Mouse (Mus musculus): ENCODE measurements around the gene Nol10.

The Nol10 gene

DNA sequence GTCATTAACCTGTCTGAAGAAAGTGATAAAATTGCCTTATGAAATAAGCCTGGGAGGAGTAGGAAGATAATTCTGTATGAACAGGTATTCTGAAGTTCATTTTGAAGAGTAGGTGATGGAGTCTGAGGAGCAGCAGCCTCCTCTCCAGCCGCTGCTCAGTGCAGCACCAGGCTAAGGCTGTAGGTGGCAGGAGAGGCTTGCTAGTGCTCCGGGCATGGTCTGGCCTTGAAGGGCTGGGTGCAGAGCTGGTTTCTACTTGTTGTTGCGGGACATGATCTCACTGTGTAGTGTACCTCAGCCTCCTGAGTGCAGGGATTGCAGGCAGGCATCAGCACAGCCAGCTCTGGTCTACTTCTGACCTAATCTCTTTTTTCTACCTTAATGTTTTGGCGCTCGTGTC lies 18.7 kb downstream of the Nol10 start:
- DNase-seq: peak; percentile 58

DNA sequence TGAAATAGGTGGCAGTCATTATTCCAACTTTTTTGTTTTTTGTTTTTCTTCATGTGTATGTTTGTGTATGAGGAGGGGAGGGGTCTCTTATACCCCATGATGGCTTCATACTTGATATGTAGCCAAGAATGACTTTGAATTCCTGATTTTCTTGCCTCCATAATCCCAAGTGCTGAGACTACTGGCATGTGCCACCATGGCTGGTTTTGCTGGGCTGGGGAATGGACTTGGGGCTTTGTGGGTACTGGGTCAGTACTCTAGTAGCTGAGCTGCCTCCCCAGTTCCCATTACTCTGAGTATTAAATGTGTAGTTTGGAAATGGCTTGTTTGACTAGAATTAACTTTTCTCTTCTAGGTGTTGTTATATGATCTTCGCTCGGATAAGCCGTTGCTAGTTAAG lies 20.9 kb downstream of the Nol10 start:
- DNase-seq: no peak

DNA sequence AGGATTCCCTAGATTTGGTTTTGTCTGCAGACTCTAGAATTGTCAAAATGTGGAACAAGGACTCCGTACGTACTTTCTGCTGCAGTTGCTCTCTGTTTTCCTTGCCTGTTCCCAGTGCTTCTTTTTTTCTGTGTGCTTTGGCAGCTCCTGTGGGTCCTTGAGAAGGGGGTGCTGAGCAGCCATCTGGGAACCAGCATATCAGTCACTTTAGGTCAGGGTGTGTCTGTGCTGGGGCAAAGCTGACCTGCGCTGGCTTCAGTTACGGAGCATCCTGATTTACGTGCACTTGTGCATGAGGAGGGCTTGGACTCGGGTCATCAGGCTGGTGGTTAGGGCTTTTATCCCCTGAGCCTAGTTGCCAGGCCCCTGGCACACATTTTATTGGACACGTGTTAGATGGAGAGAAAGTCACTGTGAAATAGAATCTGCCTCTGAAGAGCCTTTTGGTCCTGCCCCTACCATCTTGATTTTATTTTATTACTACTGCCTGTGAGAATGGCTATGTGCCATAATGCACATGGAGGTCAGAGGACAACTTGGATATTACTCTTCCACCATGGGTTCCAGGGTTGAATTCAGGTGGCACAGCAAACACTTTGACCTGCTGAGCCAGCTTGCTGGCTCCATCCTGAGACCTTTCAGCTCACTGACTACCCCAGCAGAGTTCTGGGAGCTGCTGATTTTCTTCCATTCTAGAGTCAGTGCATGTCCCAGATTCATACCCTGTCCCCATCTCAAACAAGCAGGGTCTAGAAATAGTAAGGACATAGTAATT lies 21.5 kb downstream of the Nol10 start:
- no peak for DNase-seq

DNA sequence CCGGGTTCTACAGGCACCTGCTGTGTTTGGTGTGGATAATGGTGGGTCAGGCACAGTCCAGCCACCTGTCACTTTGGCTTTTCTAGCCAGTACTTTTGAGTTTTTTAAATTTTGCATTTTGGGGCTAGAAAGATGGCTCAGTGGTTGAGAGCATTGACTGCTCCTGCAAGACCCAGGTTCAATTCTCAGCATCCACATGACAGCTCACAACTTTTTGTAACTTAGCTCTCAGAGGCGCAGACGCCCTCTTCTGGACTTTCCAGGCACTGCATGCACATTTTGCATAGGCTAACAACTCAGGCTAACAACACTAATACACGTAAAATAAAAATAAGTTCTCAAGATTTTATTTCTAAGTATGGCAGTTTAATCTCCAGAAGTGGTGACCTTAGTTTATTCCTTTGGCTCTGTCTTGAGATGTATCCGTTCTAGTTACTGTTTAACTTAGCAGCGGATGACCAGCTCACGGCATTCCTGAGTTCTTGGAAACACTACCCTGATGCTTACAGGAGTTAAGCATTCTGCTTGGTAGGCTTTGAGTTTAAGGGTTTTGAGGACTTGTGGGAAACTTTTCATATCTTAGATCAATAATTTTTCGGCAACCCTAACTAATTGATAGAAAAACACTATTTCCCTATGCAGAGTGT lies 23.5 kb downstream of the Nol10 start:
- no peak for DNase-seq

DNA sequence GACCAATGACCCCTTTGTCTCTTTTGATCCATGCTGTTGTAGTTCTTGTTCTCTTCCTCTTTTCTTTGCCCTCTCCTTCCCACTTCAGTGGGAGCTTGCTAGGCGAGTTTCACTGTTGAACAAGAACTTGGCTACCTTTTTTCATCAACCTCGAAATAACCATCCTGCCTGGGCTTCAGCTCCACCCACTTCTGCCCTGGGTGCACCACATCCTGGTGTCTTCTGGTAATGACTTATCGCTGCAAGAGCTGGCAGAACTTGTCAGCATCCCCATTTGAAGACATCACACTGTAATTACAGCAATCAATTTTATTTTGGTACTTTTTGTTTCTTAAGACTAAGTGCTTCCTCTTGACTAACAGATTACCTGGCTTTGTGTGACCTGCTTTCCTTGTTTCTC lies 24.4 kb downstream of the Nol10 start:
- no peak for DNase-seq

DNA sequence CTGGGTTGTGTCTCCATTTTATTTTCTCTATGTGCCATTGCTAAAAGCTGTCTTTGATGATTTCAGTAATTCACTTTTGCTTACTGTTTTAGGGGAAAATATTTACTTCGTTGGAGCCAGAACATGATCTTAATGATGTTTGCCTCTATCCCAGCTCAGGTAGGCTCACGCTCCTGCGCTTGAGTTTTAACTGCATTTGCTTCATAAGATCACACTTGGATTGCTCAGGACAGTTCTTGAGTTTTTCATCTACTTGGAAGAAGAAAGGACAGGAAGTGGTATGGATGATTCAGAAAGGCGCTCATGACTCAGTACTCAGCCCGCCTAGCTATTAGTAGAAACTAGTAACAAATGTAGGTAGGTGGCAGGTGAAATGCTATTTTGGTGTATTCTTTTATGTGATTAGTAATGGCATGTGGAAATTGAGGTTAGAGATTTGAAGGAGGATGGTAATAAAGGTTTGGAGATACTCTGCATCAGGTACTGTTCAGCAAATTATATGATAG lies 25.3 kb downstream of the Nol10 start:
- no peak for DNase-seq

DNA sequence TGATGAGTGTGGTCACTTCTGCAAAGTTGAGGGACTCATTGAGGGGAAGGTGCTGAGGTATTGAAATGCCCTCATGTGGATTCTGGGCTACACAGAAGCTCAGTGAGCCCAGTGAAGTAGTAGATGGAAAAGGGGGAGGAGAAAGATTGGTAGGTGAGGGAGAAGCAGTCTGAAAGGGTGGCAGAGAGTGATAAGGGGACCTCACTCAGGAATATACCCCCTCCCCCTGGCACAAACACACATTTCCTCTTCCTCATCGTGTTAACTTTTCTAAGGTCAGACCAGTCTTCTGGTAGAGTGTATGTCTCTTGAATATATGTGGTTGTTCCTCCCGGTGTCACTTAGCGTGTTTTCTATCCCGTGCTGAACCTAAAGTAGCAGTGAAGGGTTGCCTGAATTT lies 27.0 kb downstream of the Nol10 start:
- no peak for DNase-seq

DNA sequence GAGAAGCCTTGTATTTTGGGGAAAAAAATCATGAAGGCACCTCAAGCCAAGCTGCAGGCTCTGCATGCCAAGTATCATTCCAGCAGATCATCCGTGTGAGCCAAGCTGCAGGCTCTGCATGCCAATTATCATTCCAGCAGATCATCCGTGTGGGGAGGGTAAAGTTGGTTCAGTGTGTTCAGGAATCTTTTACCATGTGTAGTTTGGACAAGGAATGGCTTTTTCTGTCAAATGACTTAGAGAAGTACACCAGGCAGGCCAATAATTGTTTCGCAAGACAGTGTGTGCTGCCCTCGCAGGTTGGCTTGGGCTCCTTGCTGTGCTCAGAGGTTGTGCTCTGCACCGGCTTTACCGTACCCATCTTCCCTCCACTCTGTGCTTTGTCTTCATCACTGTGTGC lies 28.3 kb downstream of the Nol10 start:
- no peak for DNase-seq

DNA sequence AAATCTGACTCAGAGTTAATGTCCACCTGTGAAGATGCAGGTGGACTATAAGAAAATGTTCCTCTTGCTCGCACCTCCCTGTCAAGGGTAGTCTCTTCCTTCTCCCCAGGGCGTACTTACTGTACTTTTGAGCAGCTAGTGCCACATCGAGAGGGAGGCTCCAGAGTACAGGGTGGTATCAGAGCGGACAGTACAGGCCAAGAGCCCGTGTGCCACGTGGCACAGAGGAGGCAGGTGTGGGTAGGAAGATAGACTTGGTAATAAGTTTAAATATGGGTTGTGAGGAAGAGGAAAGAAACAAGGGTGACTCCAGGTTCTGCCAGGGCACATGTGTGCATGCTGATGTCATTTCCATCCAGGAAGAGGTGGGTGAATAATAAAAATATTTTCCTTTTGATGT lies 32.7 kb downstream of the Nol10 start:
- DNase-seq: no peak

DNA sequence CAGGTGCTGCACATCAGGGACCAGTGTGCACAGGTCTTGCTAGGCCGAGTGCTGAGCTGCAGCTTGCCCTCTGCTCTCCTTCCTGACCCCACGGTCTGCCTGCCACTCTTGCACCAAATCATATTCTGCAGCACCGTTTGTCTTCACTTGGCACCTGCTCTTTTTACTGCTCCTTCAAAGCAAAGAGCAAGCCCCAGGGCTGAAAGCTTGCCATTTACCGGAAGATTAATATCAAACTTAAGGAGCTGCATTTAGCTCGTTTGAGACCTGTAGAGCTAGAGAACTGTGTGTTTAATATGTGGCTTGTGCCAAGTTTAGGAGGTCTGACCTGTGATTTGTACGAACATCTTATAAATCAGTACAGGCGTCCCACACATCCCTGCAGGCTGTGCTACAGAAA lies 34.5 kb downstream of the Nol10 start:
- DNase-seq: no peak

DNA sequence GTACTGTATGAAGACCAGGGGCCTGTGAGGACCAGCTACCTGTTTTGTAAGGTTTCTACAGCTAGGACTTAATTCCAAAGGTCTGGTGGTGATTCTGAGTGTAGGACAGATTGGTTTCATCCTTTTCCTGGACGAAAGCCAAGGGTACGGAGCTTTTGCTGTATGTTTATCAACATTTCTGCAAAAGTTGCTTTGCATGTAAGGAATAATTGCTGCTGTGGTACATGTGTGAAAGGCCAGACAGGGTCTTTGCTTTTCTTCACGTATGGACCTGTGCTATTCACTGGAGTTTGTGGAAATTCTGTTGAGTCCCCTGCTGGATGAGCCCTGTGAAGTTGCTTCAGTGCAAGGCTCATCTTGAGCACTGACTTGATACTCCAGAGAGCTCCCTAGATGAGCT lies 38.6 kb downstream of the Nol10 start:
- DNase-seq: no peak

DNA sequence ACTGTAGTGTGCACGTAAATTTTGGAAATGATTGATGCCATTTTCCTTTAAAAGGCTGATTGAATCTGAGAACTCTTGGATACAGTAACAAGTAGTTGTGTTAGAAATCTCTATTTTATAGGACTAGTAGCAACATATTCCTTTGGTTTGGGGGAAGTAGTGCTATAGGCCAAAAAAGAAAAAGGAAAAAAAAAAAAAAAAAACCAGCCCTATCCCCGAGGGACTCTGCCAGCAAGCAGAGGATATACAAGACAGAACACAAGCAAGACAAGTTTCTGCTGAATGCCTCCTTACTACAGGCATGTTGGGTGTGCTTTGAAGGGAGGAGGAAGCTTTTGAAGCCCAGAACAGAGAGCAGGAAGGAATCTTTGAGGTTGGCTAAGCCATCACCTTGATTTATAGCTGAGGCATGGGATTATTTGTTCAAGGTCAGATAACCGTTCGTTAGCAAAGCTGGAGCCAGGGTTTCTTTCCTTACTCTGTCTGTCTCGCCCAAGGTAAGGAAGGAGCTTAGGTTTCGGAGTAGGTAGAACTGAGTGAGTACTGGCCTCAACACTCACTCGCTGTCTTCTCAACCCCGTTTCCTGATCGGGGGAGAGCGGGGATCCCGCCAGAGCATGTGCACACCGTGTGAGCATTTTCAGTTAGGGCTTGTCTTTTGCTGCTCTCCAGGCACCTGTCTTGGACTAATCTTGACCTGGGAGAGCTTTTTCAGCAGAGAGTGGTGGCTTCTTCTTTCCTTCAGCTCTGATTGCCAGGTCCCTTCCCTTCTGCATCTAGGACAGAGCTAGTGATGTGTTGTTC lies 39.3 kb downstream of the Nol10 start:
- DNase-seq: no peak

DNA sequence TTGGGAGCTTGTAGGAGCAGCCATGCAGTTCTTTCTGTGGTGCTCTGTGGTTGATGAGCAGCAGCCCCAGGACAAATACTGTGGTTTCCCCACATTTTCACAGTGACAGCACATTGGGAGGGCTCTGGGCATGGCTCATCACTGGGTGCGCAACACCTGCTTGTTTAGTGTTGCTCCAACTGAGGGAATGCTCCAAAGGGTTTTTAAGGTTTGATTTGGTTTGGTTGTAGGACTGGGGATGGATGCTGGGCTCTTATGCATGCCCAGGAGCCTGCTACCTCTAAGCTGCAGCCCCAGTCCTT lies 39.8 kb downstream of the Nol10 start:
- DNase-seq: no peak

DNA sequence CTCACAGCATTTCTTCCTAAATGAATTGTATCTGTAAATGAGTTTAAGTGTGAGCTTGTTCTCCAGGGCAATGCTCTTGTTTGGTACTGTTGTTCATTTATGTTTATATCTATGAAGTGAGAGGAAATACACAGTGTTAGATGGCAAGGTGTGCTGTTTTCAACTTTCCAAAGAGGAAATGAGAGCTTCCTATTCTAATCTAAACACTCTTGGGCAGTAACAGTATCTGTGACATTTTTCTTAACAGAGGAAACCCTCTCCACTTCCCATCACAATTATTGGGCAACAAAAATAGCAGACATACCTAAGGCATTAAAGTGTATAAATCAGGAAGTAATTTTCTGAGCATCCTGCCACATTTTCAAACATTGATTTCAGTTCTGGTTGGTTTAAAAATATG lies 41.8 kb downstream of the Nol10 start:
- DNase-seq: no peak

DNA sequence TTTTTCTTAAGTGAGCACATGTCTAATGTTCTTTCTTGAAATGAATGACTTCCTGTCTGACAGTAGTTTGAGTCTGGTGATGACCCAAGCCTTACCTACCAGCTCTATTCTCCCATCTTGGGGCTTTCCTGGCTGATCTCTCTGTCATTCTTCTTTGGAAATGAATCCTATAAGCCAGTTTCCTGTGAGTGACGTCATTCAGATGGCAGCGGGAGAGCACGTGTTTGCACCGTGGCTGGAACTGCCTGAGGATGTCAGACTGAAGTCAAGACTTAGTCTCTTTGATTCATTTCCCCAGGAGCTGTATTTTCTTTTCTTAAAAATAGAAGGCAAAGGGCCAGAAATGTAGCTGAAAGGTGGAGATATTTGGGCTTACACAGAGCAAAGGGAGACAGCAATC lies 42.3 kb downstream of the Nol10 start:
- DNase-seq: no peak

DNA sequence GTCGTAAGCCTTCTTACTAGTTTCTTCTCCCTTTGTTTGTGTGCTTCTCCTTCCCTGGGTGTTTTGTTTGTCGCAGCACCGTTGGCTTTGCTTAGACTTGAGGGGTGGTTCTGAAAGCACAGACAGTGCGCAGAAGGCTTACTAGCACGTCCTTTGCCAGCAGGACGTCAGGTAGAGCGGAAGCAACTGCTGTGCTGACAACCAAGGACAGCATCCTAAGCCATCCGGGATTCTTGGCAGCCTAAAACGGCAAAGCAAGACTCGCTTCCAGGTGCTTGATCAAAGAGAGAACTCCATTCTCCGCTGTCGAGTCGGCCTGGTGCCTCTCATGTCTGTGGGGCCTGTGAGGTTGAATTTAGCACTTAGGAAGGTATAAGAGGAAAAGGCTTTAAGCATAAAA lies 44.9 kb downstream of the Nol10 start:
- DNase-seq: no peak

DNA sequence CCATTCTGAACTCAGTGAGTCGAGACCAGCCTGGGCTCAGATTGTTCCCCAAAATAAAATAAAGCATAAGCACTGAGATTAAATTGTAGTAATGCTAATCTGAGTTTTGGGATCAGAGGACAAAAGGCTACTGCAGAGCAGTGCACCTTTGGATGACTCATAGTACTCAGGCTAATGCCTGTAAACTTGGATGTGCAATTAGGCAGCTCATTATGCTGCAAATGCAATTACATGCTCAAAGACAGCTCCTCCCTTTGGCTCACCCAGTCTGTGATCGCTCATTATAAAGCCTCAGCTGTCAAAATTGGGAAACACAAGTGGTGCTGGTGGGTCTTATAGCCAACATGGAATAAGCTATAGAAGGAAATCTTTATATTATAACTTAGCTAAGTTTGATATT lies 48.9 kb downstream of the Nol10 start:
- DNase-seq: no peak

DNA sequence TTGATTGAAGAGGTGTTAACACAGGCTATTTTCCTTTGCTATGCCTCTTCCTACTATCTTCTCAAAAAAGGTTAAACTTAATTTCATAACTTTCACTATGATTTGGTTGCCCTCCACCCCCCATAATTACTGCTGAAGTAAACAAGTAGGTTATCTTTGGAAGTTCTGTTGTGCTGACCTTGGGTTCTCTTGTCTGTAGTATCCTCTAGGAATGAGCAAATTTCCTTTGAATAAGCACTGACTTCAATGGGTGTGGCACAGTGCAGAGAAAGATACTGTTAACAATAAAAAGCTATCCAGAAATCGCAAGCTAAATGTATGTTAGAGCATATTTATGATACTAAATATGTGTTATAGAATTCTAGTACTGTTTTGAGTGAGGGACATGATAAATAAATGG lies 53.2 kb downstream of the Nol10 start:
- no peak for DNase-seq

DNA sequence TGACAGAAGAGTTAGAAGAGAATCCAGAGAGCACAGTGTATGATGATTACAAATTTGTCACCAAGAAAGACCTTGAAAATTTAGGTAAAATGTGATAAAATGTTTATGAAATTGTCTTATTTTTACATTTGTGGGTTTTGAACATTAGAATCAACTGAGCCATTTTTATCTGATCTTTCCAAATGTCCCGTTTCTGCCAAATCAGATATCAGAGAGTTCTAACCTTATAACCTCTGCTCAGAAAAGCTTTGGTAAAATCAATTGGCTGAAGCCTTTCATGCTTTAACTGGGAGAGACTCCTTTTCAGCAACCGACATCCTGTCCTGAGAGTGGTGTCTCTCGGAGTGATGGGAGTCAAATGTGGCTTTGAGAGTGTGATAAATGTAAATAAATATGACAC lies 53.9 kb downstream of the Nol10 start:
- DNase-seq: no peak

DNA sequence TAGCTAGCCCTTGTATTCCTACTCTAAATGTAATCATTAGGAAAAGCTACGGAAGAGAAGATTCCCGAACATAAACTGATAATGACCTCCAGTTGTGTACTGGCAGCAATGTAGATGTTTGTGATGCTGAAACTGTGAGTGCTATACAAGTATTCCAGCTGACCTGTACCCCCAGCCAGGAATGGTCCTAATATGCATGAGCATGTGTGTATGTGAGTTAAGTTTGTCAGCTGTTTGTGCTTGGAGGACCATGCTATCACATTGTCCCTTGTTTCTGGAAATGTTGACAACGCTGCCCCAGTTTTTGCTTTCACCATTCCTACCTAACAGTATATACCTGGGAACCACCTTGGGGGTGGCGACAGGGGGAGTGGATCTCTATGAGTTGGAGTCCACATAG lies 55.7 kb downstream of the Nol10 start:
- DNase-seq: no peak

DNA sequence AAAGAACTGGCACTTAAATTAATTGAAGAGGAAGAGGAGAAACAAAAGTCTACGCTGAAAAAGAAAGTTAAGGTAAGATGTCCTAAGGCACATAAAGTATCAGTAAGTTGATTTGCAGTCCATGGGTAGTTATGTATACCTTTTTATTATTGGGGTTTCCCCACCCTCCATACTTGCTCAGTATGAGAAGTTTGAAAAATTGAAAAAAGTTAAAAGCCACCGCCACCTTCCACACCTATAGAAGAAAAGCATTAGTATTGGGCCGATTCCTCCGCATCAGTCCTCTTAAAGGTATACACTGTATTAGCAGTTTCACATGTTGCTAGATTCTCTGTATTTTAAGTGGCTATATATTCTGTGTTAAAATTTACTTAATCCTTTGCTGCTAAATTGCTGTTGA lies 58.6 kb downstream of the Nol10 start:
- DNase-seq: no peak

DNA sequence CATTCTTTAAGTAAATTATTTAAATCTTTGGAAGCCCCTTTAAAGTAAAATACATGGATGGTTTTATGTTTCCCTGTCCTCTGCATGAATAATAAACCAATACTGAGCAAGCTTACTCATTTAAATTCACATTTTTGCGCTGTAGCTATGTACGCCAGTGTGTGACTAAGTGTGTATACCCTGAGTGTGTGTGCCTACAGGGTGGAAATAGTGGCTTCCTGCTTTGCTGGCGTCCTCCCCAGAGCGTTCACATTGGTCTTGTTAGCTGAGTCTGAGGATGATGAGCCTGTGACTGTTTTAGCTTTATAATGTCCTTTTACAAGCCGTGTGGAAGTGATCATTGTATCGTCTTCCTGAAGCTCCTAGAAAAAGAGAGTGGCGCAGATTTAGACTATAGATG lies 60.1 kb downstream of the Nol10 start:
- DNase-seq: no peak

DNA sequence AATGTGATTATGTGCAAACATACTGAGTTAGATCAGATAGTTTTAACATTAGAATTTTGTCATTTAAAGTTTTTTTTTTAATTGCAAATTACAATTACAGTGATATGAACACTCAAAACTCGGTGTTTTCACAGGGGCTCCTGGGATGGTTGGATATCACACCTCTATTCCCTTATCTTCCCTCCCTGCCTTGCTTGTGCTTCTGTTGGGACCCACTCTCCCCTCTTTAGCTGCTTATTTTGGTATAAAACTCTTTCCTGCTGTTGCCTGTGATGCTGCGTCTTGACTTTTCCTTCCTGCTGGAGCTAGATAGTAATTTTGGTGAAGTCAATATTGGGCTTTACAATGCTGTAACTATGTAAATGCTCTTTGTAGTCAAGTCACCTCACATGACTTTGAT lies 63.0 kb downstream of the Nol10 start:
- no peak for DNase-seq

All from right cerebral cortex, postnatal 25 days (tissue).